Mouse (Mus musculus): ENCODE measurements at regions not wholly inside any gene's neighbourhood (a gene's known extent, or its start where the extent isn't known, plus 50 kb on each side); places are given as distances from the start of the nearest gene placed in this dataset.

GRCm38 (mm10) chr1:89019778-89020373 lies 50.3 kb upstream of the Sh3bp4 start:
- H3K36me3 ChIP-seq (ENCODE audit: control insufficient read depth, insufficient read depth, low read length), result no peaks in the 10 kb centered on the region
- no peak for ATAC-seq (replicated peaks; ENCODE audit: low FRiP score, low TSS enrichment, low read depth)
- no peaks in the 10 kb centered on the region for H3K27me3 ChIP-seq (replicated peaks; ENCODE audit: control insufficient read depth, insufficient read depth, low read length)
- no peaks in the 10 kb centered on the region for H3K9me3 ChIP-seq (ENCODE audit: control insufficient read depth, low read length)
- H3K27ac ChIP-seq (ENCODE audit: low read depth), result no peak overlapping the region
- 94% methylated on average over 4 of the region's 4 CpGs for WGBS
- no peak overlapping the region for H3K4me3 ChIP-seq (ENCODE audit: low read depth, low read length)
- DNase-seq (ENCODE audit: low spot score), result no peak
- no peak overlapping the region for H3K4me2 ChIP-seq (ENCODE audit: low read length)
- peaks cover 18% of the 10 kb centered on the region for H3K4me1 ChIP-seq (replicated peaks; ENCODE audit: control insufficient read depth, insufficient read depth, low read length)
- H3K9ac ChIP-seq (ENCODE audit: low read length), result no peak overlapping the region

Data from intestine, embryonic 14.5 days (tissue).